Mouse (Mus musculus) lung, embryonic 14.5 days (tissue): ENCODE results near the gene Spn. TPM values are rescaled to one million over a fixed set of nuclear protein-coding genes. Genes with fewer than 3 reads are reported as not detected.

Experiments used
- ATAC-seq: fragments of 200-750 bp; cut with Nextera tagmentation; 2 replicates; pipeline ENCODE4 v1.8.0; 2017; ENCODE audit warnings: mild to moderate bottlenecking, moderate TSS enrichment, moderate library complexity; ENCODE audit not compliant: insufficient read depth
- DNase-seq: peaks from one replicate; pipeline ENCODE4 v3.0.0-alpha.2; 2015
- H3K27ac ChIP-seq: fragments of 300-500 bp; sonication (generic); 2 replicates; pipeline ENCODE4 v1.5.1; 2014; ENCODE audit warnings: low read depth, mild to moderate bottlenecking, moderate library complexity
- H3K27me3 ChIP-seq: fragments of 300-500 bp; sonication (generic); 2 replicates; pipeline ENCODE4 v1.6.1; 2014; ENCODE audit warnings: low read length, control low read depth; ENCODE audit not compliant: insufficient read depth
- H3K36me3 ChIP-seq: fragments of 300-500 bp; sonication (generic); 2 replicates; pipeline ENCODE4 v1.6.1; 2014; ENCODE audit warnings: control low read depth; ENCODE audit not compliant: insufficient read depth
- H3K4me1 ChIP-seq: fragments of 300-500 bp; sonication (generic); 2 replicates; pipeline ENCODE4 v1.6.1; 2014; ENCODE audit warnings: antibody characterized with exemption, control low read depth; ENCODE audit not compliant: insufficient read depth
- H3K4me2 ChIP-seq: fragments of 300-500 bp; sonication (generic); 2 replicates; pipeline ENCODE4 v1.6.1; 2014; ENCODE audit warnings: mild to moderate bottlenecking
- H3K4me3 ChIP-seq: fragments of 300-500 bp; sonication (generic); 2 replicates; pipeline ENCODE4 v1.5.1; 2014; ENCODE audit warnings: low read depth, low read length
- H3K9ac ChIP-seq: fragments of 300-500 bp; sonication (generic); 2 replicates; pipeline ENCODE4 v1.6.1; 2014
- H3K9me3 ChIP-seq: fragments of 300-500 bp; sonication (generic); 2 replicates; pipeline ENCODE4 v1.6.1; 2016; ENCODE audit warnings: low read depth, low read length, control low read depth
- CTCF ChIP-seq: IDR thresholded peaks from 2 replicates; pipeline ENCODE4 v1.5.1; 2016; ENCODE audit warnings: antibody characterized with exemption, low read depth
- WGBS: fragments of 180-500 bp; shearing (Covaris S2); extraction: QIAGEN DNeasy Blood & Tissue Kit; methylation state at CpG from one replicate; pipeline ENCODE4 v1.1.7; 2014; 5-methylcytosine and 5-hydroxymethylcytosine counted together
- polyA plus RNA-seq: library from polyadenylated mRNA; unstranded; fragments of >200 nt; fragmentation: Nextera tagmentation; extraction: Ambion mirVana; gene quantifications from 2 replicates; pipeline ENCODE4 v1.2.1, GENCODE M21; 2014

Gene Spn
- polyA plus RNA-seq, 1 experiment from 2014 or later: not detected

- TF ChIP-seq CTCF: no peak
- no peaks in the 10 kb centered on the region for H3K36me3 ChIP-seq
- WGBS: 64% methylated on average over 2 of the region's 2 CpGs
- no peak overlapping the region for H3K4me2 ChIP-seq
- H3K4me1 ChIP-seq: no peaks in the 10 kb centered on the region
- H3K27me3 ChIP-seq: no peaks in the 10 kb centered on the region
- no peak for DNase-seq
- H3K27ac ChIP-seq: no peak overlapping the region
- H3K4me3 ChIP-seq: no peak overlapping the region
- no peak overlapping the region for H3K9ac ChIP-seq
- ATAC-seq: no peak
- no peaks in the 10 kb centered on the region for H3K9me3 ChIP-seq
These were observed 52.8 kb downstream of the Spn start for GRCm38 (mm10) chr7:127084794-127085193.

- Histone ChIP-seq H3K9me3 (no peaks in the 10 kb centered on the region), H3K4me1 (no peaks in the 10 kb centered on the region), H3K27me3 (no peaks in the 10 kb centered on the region), H3K27ac (no peak overlapping the region), H3K9ac (no peak overlapping the region), H3K36me3 (no peaks in the 10 kb centered on the region), H3K4me3 (no peak overlapping the region), H3K4me2 (no peak overlapping the region)
- DNase-seq (no peak), ATAC-seq (no peak)
- no peak for TF ChIP-seq CTCF
- WGBS: 63% methylated on average over 4 of the region's 4 CpGs
These were observed 53.9 kb downstream of the Spn start for GRCm38 (mm10) chr7:127083689-127084088.

GRCm38 (mm10) chr7:127082995-127083394 is 54.6 kb downstream of the Spn start:
- H3K27ac ChIP-seq: no peak overlapping the region
- no peak for ATAC-seq
- H3K27me3 ChIP-seq: no peaks in the 10 kb centered on the region
- no peak overlapping the region for H3K4me2 ChIP-seq
- H3K9ac ChIP-seq: no peak overlapping the region
- no peak overlapping the region for H3K4me3 ChIP-seq
- H3K4me1 ChIP-seq: no peaks in the 10 kb centered on the region
- no peak for TF ChIP-seq CTCF
- no peak for DNase-seq
- 51% methylated on average over 2 of the region's 2 CpGs for WGBS
- H3K9me3 ChIP-seq: no peaks in the 10 kb centered on the region
- H3K36me3 ChIP-seq: no peaks in the 10 kb centered on the region

- Histone ChIP-seq H3K27me3 (no peaks in the 10 kb centered on the region), H3K36me3 (no peaks in the 10 kb centered on the region), H3K9me3 (no peaks in the 10 kb centered on the region), H3K9ac (no peak overlapping the region), H3K4me2 (no peak overlapping the region), H3K4me3 (no peak overlapping the region), H3K27ac (no peak overlapping the region), H3K4me1 (no peaks in the 10 kb centered on the region)
- DNase-seq (no peak), ATAC-seq (no peak)
- TF ChIP-seq CTCF: no peak
- 75% methylated on average over 8 of the region's 8 CpGs for WGBS
These were observed 55.4 kb downstream of the Spn start for GRCm38 (mm10) chr7:127082271-127082670.

Other genes starting within 250 kb of the Spn start
- gene Tmem219, start 214.9 kb downstream of the Spn start, polyA plus RNA-seq: 26.7 and 31.5 TPM in 2 replicates
- 12.1 and 15.7 TPM in 2 replicates for gene Kctd13, start 208.9 kb downstream of the Spn start, polyA plus RNA-seq
- gene Asphd1, start 188.2 kb downstream of the Spn start, polyA plus RNA-seq: 0.39 TPM in 1 of 2 replicates, not detected in the other
- gene Sez6l2, start 187.3 kb downstream of the Spn start, polyA plus RNA-seq: 0.68 and 1.1 TPM in 2 replicates
- gene Cdipt, start 161.9 kb downstream of the Spn start, polyA plus RNA-seq: 86.1 and 92.8 TPM in 2 replicates
- 1.5 TPM in 2 replicates for gene Cdiptos, start 161.7 kb downstream of the Spn start, polyA plus RNA-seq
- gene Mvp, start 123.2 kb downstream of the Spn start, polyA plus RNA-seq: 7.7 and 8.0 TPM in 2 replicates
- gene Pagr1b, start 121.3 kb downstream of the Spn start, polyA plus RNA-seq: 0.85 TPM in 1 of 2 replicates, not detected in the other
- 21.9 and 44.5 TPM in 2 replicates for gene Pagr1a, start 120.5 kb downstream of the Spn start, polyA plus RNA-seq
- gene Gm42742, start 116.7 kb downstream of the Spn start, polyA plus RNA-seq: 37.4 and 54.0 TPM in 2 replicates
- gene Prrt2, start 116.6 kb downstream of the Spn start, polyA plus RNA-seq: 4.7 and 5.9 TPM in 2 replicates
- 74.3 and 90.8 TPM in 2 replicates for gene Maz, start 110.8 kb downstream of the Spn start, polyA plus RNA-seq
- gene Kif22, start 95.4 kb downstream of the Spn start, polyA plus RNA-seq: 168 and 180 TPM in 2 replicates
- not detected in 2 replicates for gene Zg16, start 50.5 kb downstream of the Spn start, polyA plus RNA-seq
- 6.3 and 6.5 TPM in 2 replicates for gene AI467606, start 46.5 kb downstream of the Spn start, polyA plus RNA-seq
- 0.22 and 0.47 TPM in 2 replicates for gene Qprt, start 15.6 kb downstream of the Spn start, polyA plus RNA-seq
- 54.6 and 59.6 TPM in 2 replicates for gene Cd2bp2, start 58.2 kb upstream of the Spn start, polyA plus RNA-seq
- 26.0 and 33.7 TPM in 2 replicates for gene Tbc1d10b, start 70.6 kb upstream of the Spn start, polyA plus RNA-seq
- gene Mylpf, start 71.1 kb upstream of the Spn start, polyA plus RNA-seq: 8.6 and 12.2 TPM in 2 replicates
- 21.2 and 24.3 TPM in 2 replicates for gene Zfp553, start 95.2 kb upstream of the Spn start, polyA plus RNA-seq
- 20.1 and 20.3 TPM in 2 replicates for gene Sept1, start 95.3 kb upstream of the Spn start, polyA plus RNA-seq
- 52.8 and 54.7 TPM in 2 replicates for gene Zfp771, start 106.5 kb upstream of the Spn start, polyA plus RNA-seq
- 202 and 226 TPM in 2 replicates for gene Dctpp1, start 122.9 kb upstream of the Spn start, polyA plus RNA-seq
- 85.3 and 90.4 TPM in 2 replicates for gene Sephs2, start 136.2 kb upstream of the Spn start, polyA plus RNA-seq
- gene Itgal, start 158.4 kb upstream of the Spn start, polyA plus RNA-seq: 1.0 and 1.6 TPM in 2 replicates
- 4.7 and 6.5 TPM in 2 replicates for gene Zfp768, start 207.8 kb upstream of the Spn start, polyA plus RNA-seq
- 6.7 and 8.5 TPM in 2 replicates for gene Zfp747, start 238.2 kb upstream of the Spn start, polyA plus RNA-seq
- gene 9130019O22Rik, start 249.3 kb upstream of the Spn start, polyA plus RNA-seq: 5.6 and 6.8 TPM in 2 replicates